8 mouse cellular contexts compared by ENCODE assay signal in the genomic region with DNA sequence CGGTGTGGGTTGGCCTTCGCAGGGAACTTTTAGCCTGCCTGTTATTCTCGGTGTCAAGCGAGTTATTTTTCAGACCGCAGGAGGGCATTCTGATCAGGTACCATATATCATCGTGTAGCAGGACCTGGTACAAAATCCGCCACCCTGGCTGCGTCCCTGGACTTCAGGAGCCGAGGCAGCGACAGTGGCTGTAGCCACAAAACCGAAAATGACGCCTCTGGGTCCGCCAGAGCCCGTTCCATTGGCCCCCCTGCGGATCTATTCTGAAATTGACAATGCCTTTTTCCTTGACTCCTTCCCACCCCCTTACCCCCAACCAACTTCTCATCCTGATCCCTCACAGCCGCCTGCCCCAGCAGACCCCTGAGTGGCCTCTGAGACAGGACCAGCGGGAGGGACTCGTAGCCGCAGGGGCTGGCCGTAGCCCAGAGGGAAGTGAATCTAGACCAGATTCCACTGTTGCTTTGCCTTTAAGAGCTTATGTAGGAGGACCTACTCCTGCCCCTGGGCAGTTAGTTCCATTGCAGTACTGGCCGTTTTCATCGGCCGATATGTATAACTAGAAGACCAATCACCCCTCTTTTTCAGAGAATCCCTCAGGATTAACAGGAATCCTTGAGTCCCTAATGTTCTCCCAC. TPM values are rescaled to one million over a fixed set of nuclear protein-coding genes. Genes with fewer than 3 reads are reported as not detected.
DNase-seq lines count a peak whose midpoint lies in the region; ATAC-seq and TF ChIP-seq lines count a peak whose summit lies in the region.

No protein-coding gene starts in this region.

- H3K27me3 ChIP-seq in kidney, adult 2 months (replicated peaks; ENCODE audit: control insufficient read depth, insufficient read depth, low read length) = no peaks in the 10 kb centered on the region
- H3K27me3 ChIP-seq in embryonic facial prominence, embryonic 14.5 days (replicated peaks; ENCODE audit: control insufficient read depth, insufficient read depth, low read length) = no peaks in the 10 kb centered on the region
- no peaks in the 10 kb centered on the region for H3K27me3 ChIP-seq in limb, embryonic 13.5 days
- no peaks in the 10 kb centered on the region for H3K27me3 ChIP-seq in neural tube, embryonic 15.5 days (replicated peaks)

- peak overlapping the region; percentile 55 for H3K4me2 ChIP-seq in embryonic facial prominence, embryonic 14.5 days (ENCODE audit: low read depth, low read length)
- H3K4me2 ChIP-seq in limb, embryonic 13.5 days (replicated peaks) = peak overlapping the region; percentile 59
- H3K4me2 ChIP-seq in neural tube, embryonic 15.5 days = peak overlapping the region; percentile 51

- no peaks in the 10 kb centered on the region for H3K9me3 ChIP-seq in embryonic facial prominence, embryonic 14.5 days (ENCODE audit: control insufficient read depth, low read length)
- H3K9me3 ChIP-seq in limb, embryonic 13.5 days = 0 out of 2 replicates have a peak, but pooled peaks cover 12% of the 10 kb centered on the region
- H3K9me3 ChIP-seq in neural tube, embryonic 15.5 days (replicated peaks) = no peaks in the 10 kb centered on the region

- DNase-seq in kidney, adult 2 months = no peak
- DNase-seq in kidney, adult 9 months = no peak
- DNase-seq in embryonic facial prominence, embryonic 14.5 days (ENCODE audit: low spot score) = peak; percentile 72
- DNase-seq in thymus, postnatal 25 days = no peak
- DNase-seq in kidney, adult 18-20 months = no peak
- no peak for DNase-seq in frontal cortex, adult 2 months (ENCODE audit: extremely low spot score in 1 of 2, low spot score in 1 of 2)

- WGBS in kidney, adult 2 months = 67% methylated on average over 23 of the region's 23 CpGs
- WGBS in embryonic facial prominence, embryonic 14.5 days = 37% methylated on average over 23 of the region's 23 CpGs
- 57% methylated on average over 23 of the region's 23 CpGs for WGBS in limb, embryonic 13.5 days
- 46% methylated on average over 23 of the region's 23 CpGs for WGBS in neural tube, embryonic 15.5 days

- no peak for TF ChIP-seq CTCF in kidney, adult 2 months (conservative IDR thresholded peaks at IDR 0.05; ENCODE audit: insufficient read depth, insufficient read length, low read depth, low read length)

- TF ChIP-seq POLR2A in kidney, adult 2 months (IDR thresholded peaks at IDR 0.05; ENCODE audit: low read depth, low read length) = no peak

- H3K36me3 ChIP-seq in kidney, adult 2 months (ENCODE audit: control insufficient read depth, insufficient read depth, low read length) = no peaks in the 10 kb centered on the region
- H3K36me3 ChIP-seq in embryonic facial prominence, embryonic 14.5 days (ENCODE audit: control insufficient read depth, insufficient read depth, low read length) = no peaks in the 10 kb centered on the region
- H3K36me3 ChIP-seq in limb, embryonic 13.5 days = no peaks in the 10 kb centered on the region
- H3K36me3 ChIP-seq in neural tube, embryonic 15.5 days = no peaks in the 10 kb centered on the region

- ATAC-seq in embryonic facial prominence, embryonic 14.5 days (ENCODE audit: low read depth) = peak; percentile 72
- no peak for ATAC-seq in limb, embryonic 13.5 days (ENCODE audit: low FRiP score, low read depth)
- ATAC-seq in neural tube, embryonic 15.5 days (ENCODE audit: low FRiP score) = no peak

- peak overlapping the region; percentile 85 for H3K27ac ChIP-seq in kidney, adult 2 months (ENCODE audit: insufficient read depth, low read depth, low read length)
- peak overlapping the region; percentile 3; the same call in 1 of the 2 replicates for H3K27ac ChIP-seq in embryonic facial prominence, embryonic 14.5 days (replicated peaks; ENCODE audit: low read depth, low read length)
- no peak overlapping the region for H3K27ac ChIP-seq in limb, embryonic 13.5 days
- H3K27ac ChIP-seq in neural tube, embryonic 15.5 days (replicated peaks) = no peak overlapping the region

- peak overlapping the region; percentile 43 for H3K9ac ChIP-seq in embryonic facial prominence, embryonic 14.5 days (ENCODE audit: low read depth, low read length)
- H3K9ac ChIP-seq in limb, embryonic 13.5 days = peak overlapping the region; percentile 35; the same call in 1 of the 2 replicates
- H3K9ac ChIP-seq in neural tube, embryonic 15.5 days (replicated peaks) = no peak overlapping the region

- peak overlapping the region; percentile 53 for H3K4me3 ChIP-seq in kidney, adult 2 months (ENCODE audit: insufficient read depth, low read depth, low read length)
- H3K4me3 ChIP-seq in embryonic facial prominence, embryonic 14.5 days (ENCODE audit: low read depth, low read length) = peak overlapping the region; percentile 29
- peak overlapping the region; percentile 29 for H3K4me3 ChIP-seq in limb, embryonic 13.5 days
- peak overlapping the region; percentile 25 for H3K4me3 ChIP-seq in neural tube, embryonic 15.5 days (replicated peaks)

- H3K4me1 ChIP-seq in kidney, adult 2 months (ENCODE audit: control insufficient read depth, insufficient read depth, low read length) = no peaks in the 10 kb centered on the region
- no peaks in the 10 kb centered on the region for H3K4me1 ChIP-seq in embryonic facial prominence, embryonic 14.5 days (ENCODE audit: control insufficient read depth, insufficient read depth, low read length)
- H3K4me1 ChIP-seq in limb, embryonic 13.5 days = no peaks in the 10 kb centered on the region
- no peaks in the 10 kb centered on the region for H3K4me1 ChIP-seq in neural tube, embryonic 15.5 days

RNA-seq across cellular contexts. Expression of a gene that starts 11.0 kb away (rescaled TPM):
- polyA plus RNA-seq in kidney, adult 2 months (2012; rRNA removed) = 16.4 and 16.7 TPM in 2 replicates
- polyA plus RNA-seq in embryonic facial prominence, embryonic 14.5 days (2014; fragmentation: Nextera tagmentation; extraction: Ambion mirVana) = 131 and 137 TPM in 2 replicates
- 141 and 169 TPM in 2 replicates for polyA plus RNA-seq in limb, embryonic 13.5 days (2015; fragmentation: Nextera tagmentation; extraction: Ambion mirVana)
- polyA plus RNA-seq in neural tube, embryonic 15.5 days (2015; fragmentation: Nextera tagmentation; extraction: Ambion mirVana) = 98.6 and 99.7 TPM in 2 replicates
- 25.8 and 29.6 TPM in 2 replicates for polyA plus RNA-seq in frontal cortex, adult 2 months (2012; rRNA removed)

RNA-seq across cellular contexts. Expression of a gene that starts 18.4 kb away (rescaled TPM):
- 28.7 and 29.7 TPM in 2 replicates for polyA plus RNA-seq in kidney, adult 2 months (2012; rRNA removed)
- polyA plus RNA-seq in embryonic facial prominence, embryonic 14.5 days (2014; fragmentation: Nextera tagmentation; extraction: Ambion mirVana) = 50.1 and 54.1 TPM in 2 replicates
- polyA plus RNA-seq in limb, embryonic 13.5 days (2015; fragmentation: Nextera tagmentation; extraction: Ambion mirVana) = 62.5 and 63.6 TPM in 2 replicates
- polyA plus RNA-seq in neural tube, embryonic 15.5 days (2015; fragmentation: Nextera tagmentation; extraction: Ambion mirVana) = 41.7 and 44.4 TPM in 2 replicates
- 27.8 and 31.8 TPM in 2 replicates for polyA plus RNA-seq in frontal cortex, adult 2 months (2012; rRNA removed)

RNA-seq across cellular contexts. Expression of a gene that starts 54.4 kb away (rescaled TPM):
- 11.6 and 15.1 TPM in 2 replicates for polyA plus RNA-seq in kidney, adult 2 months (2012; rRNA removed)
- 13.0 and 15.5 TPM in 2 replicates for polyA plus RNA-seq in embryonic facial prominence, embryonic 14.5 days (2014; fragmentation: Nextera tagmentation; extraction: Ambion mirVana)
- polyA plus RNA-seq in limb, embryonic 13.5 days (2015; fragmentation: Nextera tagmentation; extraction: Ambion mirVana) = 14.8 and 15.5 TPM in 2 replicates
- 40.4 and 45.0 TPM in 2 replicates for polyA plus RNA-seq in neural tube, embryonic 15.5 days (2015; fragmentation: Nextera tagmentation; extraction: Ambion mirVana)
- polyA plus RNA-seq in frontal cortex, adult 2 months (2012; rRNA removed) = 40.8 and 44.4 TPM in 2 replicates

Comparison
In these comparisons a context has a peak if more than half of its experiments do, and no peak if none do; other contexts are left out.
1. H3K27ac ChIP-seq: peak in kidney, adult 2 months (single experiment) and embryonic facial prominence, embryonic 14.5 days (single experiment); none in limb, embryonic 13.5 days (single experiment) and neural tube, embryonic 15.5 days (single experiment).
2. Peak in every context shown above with its lines, with median percentiles within 50 percentile points of each other: H3K4me3 ChIP-seq and H3K4me2 ChIP-seq.